Mouse (Mus musculus) embryo, embryonic 11 days (tissue): Measurements from ENCODE around the gene Lrp6.

Experiments
- DNase-seq: peaks from one replicate; pipeline ENCODE4 v3.0.0-alpha.2; 2015

The Lrp6 gene

GRCm38 (mm10) chr6:134529340-134529739 is 37.4 kb downstream of the Lrp6 start:
- DNase-seq: no peak

- no peak for DNase-seq
Measured at GRCm38 (mm10) chr6:134528396-134528795, 38.4 kb downstream of the Lrp6 start.

DNA sequence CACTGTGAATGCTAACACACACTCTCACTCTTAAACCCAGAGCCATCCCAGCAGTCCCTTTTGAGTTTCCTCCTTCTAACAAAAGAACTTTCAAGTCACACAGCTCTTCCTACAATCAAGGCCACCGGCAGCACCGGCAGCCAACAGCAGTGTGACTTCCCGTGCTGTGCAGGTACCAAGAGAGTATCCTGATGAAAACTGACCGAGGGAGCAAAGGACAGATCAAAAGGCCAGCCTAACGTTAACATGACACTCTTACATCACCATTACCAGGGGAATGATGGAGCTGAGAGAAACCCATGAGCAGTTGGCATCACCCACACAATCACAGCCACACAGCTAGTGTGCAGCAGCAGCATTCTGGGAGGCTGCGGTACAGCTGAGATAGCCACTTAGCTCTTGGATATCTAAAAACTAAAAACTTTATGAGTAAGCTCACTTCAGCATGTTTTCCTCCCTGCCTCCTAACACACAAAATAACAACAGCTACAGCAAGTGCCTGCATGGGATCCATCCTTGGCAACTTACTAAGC is 39.1 kb downstream of the Lrp6 start:
- DNase-seq: no peak

DNA sequence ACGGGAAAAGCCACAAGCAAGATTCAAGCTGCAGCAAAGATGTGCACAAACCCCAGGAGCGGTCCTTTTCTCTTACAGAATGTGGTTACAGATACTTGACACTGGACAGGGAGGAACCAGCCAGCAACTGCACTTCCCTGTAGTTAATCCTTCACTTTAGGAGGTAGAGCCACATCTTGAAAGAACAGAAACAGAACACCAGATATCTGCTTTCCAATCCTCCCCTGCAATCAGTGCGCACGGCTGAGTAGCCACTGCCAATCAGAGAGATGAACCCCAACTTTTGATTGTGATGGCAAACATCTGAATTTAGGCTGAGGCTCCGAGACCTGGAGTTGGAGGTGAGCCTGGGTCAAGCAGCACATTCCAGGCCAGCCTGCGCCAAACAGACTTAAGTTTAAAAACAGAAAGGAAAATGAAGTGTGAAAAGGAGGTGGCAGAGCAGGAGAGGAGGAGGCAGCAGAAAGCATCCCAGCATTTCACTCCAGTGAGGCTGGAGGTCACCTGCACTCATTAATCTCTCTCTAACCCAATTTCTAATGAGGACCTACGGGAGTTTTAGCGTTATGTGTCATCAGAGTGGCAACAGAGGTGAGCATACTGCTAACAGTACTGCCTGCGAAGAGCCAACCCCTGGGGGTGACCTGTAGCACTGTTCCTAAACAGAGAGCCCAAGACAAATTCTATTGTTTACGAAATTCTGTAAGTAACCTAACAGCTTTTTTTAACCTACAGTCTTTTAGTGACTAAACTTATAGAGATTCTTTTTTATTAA is 39.8 kb downstream of the Lrp6 start:
- DNase-seq: peak; percentile 3

GRCm38 (mm10) chr6:134526275-134526674 is 40.5 kb downstream of the Lrp6 start:
- no peak for DNase-seq

DNA sequence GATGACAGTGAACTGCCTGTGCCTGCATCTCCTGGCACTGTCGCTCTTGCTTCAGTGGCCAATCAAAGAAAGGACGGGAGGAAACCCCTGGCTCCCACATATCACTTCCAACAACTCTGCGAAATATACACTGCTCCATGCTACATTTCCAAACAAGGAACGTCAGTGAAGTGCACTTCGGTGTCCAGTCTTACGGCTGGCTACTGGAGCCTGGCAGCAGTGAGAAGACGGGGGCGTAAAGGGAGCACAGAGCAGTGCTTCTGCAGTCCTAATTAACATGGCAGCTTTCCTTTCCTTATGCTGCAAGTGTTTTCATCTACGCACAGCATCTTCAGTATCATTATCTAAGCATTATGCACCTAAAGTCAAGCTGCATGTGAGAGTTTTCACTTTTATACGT is 45.4 kb downstream of the Lrp6 start:
- no peak for DNase-seq

GRCm38 (mm10) chr6:134520821-134521220 is 45.9 kb downstream of the Lrp6 start:
- no peak for DNase-seq

DNA sequence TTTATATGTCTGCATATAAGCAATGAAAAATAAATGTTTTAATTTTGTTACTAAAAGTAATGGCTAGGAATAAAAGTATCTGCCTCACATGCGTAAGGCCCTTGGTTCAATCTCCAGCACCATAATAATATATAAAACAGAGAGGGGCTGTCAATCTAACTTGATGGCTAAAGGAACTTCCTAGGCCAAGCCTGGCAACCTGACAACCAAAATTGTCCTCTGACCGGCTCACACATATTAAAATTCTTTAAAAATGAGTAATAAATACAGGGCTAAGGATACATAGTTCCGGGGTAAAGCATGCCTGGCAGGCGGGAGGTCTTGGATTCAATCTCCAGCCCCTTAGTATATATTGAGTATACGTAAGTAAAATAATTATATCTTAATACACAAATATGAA is 48.3 kb downstream of the Lrp6 start:
- DNase-seq: no peak

GRCm38 (mm10) chr6:134517141-134517540 is 49.6 kb downstream of the Lrp6 start:
- no peak for DNase-seq

- no peak for DNase-seq
Measured at GRCm38 (mm10) chr6:134515416-134515815, 51.3 kb downstream of the Lrp6 start.

GRCm38 (mm10) chr6:134513896-134514510 is 52.8 kb downstream of the Lrp6 start:
- DNase-seq: no peak

- no peak for DNase-seq
Measured at GRCm38 (mm10) chr6:134513011-134513410, 53.8 kb downstream of the Lrp6 start.

DNA sequence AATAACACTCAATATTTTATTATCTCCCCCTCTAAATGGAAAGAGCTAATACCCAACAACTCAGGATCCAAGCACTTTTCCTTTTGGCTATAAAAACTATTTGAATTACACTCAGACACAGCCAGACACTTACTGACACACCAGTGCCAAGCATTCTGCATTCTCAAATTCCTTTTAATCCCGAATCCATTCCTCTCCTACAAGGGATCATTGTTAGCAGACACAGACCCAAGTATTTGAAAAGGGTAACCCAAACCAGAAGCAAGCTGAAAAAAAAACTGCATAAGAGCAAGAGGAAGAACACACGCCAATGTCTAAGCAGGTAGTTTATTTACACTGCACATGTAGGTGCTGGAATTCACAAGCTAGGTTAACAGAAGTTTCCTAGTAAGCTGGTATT is 54.3 kb downstream of the Lrp6 start:
- no peak for DNase-seq

GRCm38 (mm10) chr6:134511118-134511517 is 55.6 kb downstream of the Lrp6 start:
- DNase-seq: peak; percentile 24

GRCm38 (mm10) chr6:134510280-134510679 is 56.5 kb downstream of the Lrp6 start:
- DNase-seq: no peak

GRCm38 (mm10) chr6:134509731-134510226 is 57.0 kb downstream of the Lrp6 start:
- DNase-seq: peak; percentile 63

DNA sequence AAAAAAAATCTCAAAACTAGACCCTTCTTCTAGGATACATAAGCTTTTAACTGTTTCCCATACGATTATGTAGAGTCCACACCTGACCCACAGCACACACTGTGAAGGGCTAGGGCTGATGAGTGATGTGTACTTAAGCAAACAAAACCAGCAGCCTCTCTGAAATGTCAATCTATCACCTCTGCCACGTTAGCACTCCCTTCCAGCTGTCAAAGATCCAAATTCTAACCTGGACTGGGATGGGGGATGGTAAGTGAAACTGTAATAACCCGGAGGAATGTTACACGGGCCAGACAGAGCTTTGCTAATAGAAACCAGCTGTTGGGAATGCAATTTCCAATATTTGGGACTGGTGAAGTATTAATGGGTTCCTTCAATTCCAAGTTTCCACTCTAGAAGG is 61.9 kb downstream of the Lrp6 start:
- peak; percentile 78 for DNase-seq

DNA sequence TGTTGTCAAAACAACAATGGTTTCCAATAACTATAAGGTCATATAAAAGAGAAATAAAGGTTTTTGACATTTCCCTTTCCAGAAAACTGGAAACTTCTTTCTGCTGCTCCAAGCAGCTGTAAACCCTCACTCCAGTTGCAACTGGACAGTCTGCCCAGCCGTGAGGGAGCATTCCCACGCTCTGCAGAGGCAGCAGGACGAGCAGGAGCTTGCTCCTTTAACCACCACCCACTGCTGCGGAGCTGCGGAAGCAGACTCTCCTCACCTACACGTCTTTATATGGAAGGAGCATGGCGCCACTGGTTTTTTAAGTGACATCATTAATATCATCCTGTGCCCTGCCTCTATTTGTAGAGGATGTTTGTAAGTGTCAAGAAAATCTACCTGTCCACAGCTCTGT is 64.4 kb downstream of the Lrp6 start:
- no peak for DNase-seq

DNA sequence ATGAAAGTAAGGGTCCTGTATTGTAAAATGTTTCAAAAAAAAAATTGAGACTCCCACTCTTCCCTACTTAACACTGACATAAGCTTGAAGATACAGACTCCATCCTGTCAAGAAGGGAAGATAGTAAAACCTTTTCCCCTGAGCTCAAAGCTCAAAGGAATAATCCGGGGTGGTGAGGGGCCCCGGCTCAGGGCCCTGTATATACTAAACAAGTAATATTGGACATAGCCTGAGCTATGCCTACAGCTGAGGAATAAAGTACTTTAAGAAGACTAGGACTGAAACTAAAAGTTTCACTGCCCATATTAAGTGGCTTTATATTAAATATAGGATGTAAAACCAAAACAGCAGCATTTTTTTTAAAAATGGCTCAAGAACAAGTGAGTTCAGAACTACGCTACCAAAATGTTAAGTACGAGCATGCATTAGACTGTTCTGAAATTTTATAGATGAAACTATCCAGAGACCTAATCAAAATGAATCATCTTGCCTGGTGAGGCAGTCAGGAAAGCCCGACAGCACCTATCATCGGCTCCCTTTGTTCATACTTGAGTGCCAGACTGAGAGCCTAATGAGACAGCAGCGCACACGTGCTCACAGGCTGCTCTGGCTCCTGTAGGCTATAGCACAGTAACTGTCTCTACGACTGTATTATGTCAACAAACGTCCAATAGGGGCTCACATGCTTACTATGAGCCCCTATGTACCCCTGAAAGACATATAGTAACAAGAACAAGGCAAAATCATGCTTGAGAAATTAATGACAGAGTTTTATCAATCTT is 66.2 kb downstream of the Lrp6 start:
- DNase-seq: peak; percentile 41

DNA sequence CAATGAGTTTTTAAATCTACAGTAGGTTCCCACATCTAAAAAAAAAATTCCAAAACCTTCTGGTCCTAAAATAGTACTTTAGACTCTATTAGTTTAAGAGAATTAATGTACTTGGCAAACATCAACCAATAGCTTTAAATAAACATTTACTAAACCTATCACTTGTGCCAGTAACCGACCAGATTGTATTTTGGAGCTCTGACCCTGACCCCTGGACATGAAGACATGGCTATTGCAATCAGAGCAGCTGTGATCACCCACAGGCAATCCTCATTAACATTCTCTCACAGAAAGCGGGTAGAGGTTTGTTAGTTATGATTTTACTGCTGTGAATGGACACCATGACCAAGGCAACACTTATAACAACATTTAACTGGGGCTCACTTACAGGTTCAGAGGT is 67.7 kb downstream of the Lrp6 start:
- no peak for DNase-seq

DNA sequence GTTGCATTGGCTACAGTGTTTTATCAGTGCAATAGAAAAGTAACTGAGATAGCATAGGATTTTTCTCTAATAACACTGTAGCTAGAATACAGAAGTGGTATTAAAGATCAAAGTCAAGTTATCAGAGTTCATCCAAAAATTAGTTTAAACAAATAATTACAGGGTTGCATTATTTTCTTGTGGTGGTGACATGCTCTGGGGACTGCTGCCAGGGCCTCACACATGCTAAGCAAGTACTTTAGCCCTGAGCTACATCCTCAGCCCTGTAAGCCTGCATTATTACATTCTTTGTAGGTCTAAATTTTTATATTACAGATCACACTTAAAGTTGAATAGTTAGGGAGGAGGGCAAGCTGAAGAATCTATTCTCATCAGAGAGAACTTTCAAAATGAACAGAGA is 68.2 kb downstream of the Lrp6 start:
- no peak for DNase-seq

GRCm38 (mm10) chr6:134494828-134495698 is 71.7 kb downstream of the Lrp6 start:
- no peak for DNase-seq
